Mouse (Mus musculus) forebrain, embryonic 11.5 days (tissue): ENCODE results near the gene Gm49384. TPM values are rescaled to one million over a fixed set of nuclear protein-coding genes. Genes with fewer than 3 reads are reported as not detected.

Experiments
- ATAC-seq: fragments of 200-750 bp; cut with Nextera tagmentation; replicated peaks from 2 replicates; pipeline ENCODE4 v1.8.0; 2017; ENCODE audit warnings: moderate TSS enrichment; ENCODE audit not compliant: low FRiP score
- DNase-seq: peaks from one replicate; pipeline ENCODE4 v3.0.0-alpha.2; 2017; ENCODE audit warnings: low spot score
- H3K27ac ChIP-seq: fragments of 300-500 bp; sonication (generic); 2 replicates; pipeline ENCODE4 v1.5.1; 2014; ENCODE audit warnings: low read depth, low read length
- H3K27me3 ChIP-seq: fragments of 300-500 bp; sonication (generic); 2 replicates; pipeline ENCODE4 v1.6.1; 2014; ENCODE audit warnings: mild to moderate bottlenecking, low read length, mixed read lengths; ENCODE audit not compliant: control insufficient read depth, insufficient read depth
- H3K36me3 ChIP-seq: fragments of 300-500 bp; sonication (generic); 2 replicates; pipeline ENCODE4 v1.6.1; 2014; ENCODE audit warnings: mild to moderate bottlenecking, low read length, moderate library complexity, mixed read lengths; ENCODE audit not compliant: control insufficient read depth, insufficient read depth
- H3K4me1 ChIP-seq: fragments of 300-500 bp; sonication (generic); replicated peaks from 2 replicates; pipeline ENCODE4 v1.6.1; 2014; ENCODE audit warnings: low read length, mixed read lengths; ENCODE audit not compliant: control insufficient read depth, insufficient read depth
- H3K4me2 ChIP-seq: fragments of 300-500 bp; sonication (generic); 2 replicates; pipeline ENCODE4 v1.6.1; 2014; ENCODE audit warnings: low read depth, mild to moderate bottlenecking, low read length, moderate library complexity, mixed read lengths; ENCODE audit not compliant: severe bottlenecking
- H3K4me3 ChIP-seq: fragments of 300-500 bp; sonication (generic); 2 replicates; pipeline ENCODE4 v1.5.1; 2014; ENCODE audit warnings: low read depth, low read length
- H3K9ac ChIP-seq: fragments of 300-500 bp; sonication (generic); 2 replicates; pipeline ENCODE4 v1.6.1; 2014; ENCODE audit warnings: low read length
- H3K9me3 ChIP-seq: fragments of 300-500 bp; sonication (generic); 2 replicates; pipeline ENCODE4 v1.6.1; 2016; ENCODE audit warnings: low read length, mixed read lengths; ENCODE audit not compliant: control insufficient read depth
- WGBS: fragments of 180-500 bp; shearing (Covaris S2); extraction: QIAGEN DNeasy Blood & Tissue Kit; methylation state at CpG from one replicate; pipeline ENCODE4 v1.1.7; 2014; 5-methylcytosine and 5-hydroxymethylcytosine counted together
- polyA plus RNA-seq: library from polyadenylated mRNA; unstranded; fragments of >200 nt; fragmentation: Nextera tagmentation; extraction: Ambion mirVana; gene quantifications from 2 replicates; pipeline ENCODE4 v1.2.1, GENCODE M21; 2014

Gm49384 gene
- polyA plus RNA-seq, 1 experiment from 2014 or later: 46.6 TPM

DNA sequence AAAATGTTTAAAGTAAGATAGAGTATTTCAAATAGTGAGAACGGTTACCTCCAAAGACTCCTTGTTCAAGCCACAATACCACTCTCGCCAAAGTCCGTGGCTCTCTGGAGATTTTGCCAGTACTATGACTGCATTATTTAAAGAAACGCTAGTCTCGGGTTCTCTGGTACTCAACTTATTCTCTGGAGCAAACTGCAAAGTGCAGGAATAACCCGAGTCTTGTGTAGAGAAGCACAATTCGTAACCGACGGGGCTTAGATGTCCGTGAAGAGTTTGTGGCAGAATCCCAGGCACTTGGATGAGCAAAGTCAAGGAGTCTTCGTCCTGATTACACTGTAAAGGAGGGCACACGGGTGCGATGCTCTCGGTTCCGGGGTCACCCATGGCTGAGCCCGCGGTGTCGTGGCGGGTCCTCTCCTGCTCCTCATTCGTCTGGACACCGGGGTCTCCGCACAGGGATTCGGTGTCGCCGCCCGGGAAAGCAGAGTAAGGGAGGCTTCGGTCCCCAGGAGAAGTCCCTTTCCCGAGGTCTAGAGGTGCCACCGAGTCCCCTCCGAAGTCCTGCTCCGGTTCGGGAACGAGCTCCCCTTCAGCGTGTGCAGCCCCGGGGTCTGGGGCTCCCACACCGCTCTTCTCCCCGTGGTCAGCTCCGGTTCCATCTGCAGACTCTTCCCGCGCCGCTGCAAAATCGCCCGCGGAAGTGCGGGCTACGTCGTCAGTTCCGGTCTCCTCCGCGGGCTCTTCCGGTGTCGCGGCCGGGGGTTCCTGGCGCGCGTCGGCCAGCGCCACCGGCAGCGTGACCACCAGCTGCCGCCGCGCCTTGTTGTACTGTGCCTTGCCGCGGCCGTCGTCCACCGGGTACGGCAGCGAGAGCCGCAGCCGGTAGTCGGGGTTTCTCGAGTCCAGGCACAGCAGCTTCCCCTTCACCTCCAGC is 7.4 kb downstream of the Gm49384 start, which contains the start of gene Gm49383:
Gene Gm49383 (minus strand): TSS at position 661 of the 934 bp plus-strand sequence.
- Histone ChIP-seq H3K4me1 (no peaks in the 10 kb centered on the region), H3K36me3 (peaks cover 5% of the 10 kb centered on the region; the same call in 1 of the 2 replicates), H3K9me3 (no peaks in the 10 kb centered on the region), H3K4me2 (peak within 1 kb of the TSS; percentile 93), H3K9ac (peak within 1 kb of the TSS; percentile 85), H3K27me3 (no peaks in the 10 kb centered on the region), H3K4me3 (peak within 1 kb of the TSS; percentile 93), H3K27ac (peak within 1 kb of the TSS; percentile 85)
- DNase-seq (peak; percentile 87), ATAC-seq (peak; percentile 83)
- under 1% methylated on average over 75 of the region's 75 CpGs for WGBS

DNA sequence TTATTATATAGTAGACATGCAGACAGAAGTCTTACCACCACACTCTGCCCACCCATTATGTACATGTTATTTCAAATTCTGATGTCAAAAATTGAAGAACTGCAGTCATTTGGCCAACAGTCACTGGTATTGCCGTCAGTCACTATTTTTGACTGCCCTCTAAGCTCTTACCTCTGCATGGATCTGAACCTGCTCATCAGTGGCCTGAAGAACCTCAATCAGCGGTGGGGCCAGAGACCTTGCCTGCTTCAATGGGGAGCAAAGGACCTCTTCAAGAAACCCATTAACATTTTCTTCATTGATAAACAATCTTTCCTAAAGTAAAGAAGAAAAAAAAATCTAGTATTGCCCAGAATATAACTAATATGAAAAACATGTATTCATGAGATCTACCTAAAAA is 11.4 kb downstream of the Gm49384 start:
- no peak overlapping the region for H3K9ac ChIP-seq
- ATAC-seq (no peak), DNase-seq (no peak)
- no peak overlapping the region for H3K4me3 ChIP-seq
- H3K9me3 ChIP-seq: no peaks in the 10 kb centered on the region
- H3K4me2 ChIP-seq: no peak overlapping the region
- no peaks in the 10 kb centered on the region for H3K27me3 ChIP-seq
- H3K36me3 ChIP-seq: no peaks in the 10 kb centered on the region; the same call in 1 of the 2 replicates
- H3K27ac ChIP-seq: no peak overlapping the region
- WGBS: 94% methylated on average over 2 of the region's 2 CpGs
- no peaks in the 10 kb centered on the region for H3K4me1 ChIP-seq

DNA sequence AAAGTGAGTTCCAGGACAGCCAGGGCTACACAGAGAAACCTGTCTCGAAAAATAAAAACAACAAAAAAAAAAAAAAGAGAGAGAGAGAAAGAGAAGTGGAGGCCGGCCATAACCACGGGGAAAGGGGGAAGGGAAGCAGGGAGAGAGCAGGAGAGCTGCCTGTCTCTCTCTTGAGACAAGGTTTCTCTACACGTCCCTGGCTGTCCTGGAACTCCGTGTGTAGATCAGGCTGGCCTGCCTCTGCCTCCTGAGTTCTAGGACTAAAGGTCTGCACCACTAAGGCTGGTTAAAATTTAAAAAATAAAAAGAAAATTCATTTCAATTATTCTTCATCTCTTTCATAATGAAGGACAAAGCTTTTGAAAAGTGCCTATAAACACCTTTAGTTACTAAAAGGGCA is 12.7 kb downstream of the Gm49384 start:
- DNase-seq (no peak), ATAC-seq (no peak)
- Histone ChIP-seq H3K36me3 (no peaks in the 10 kb centered on the region; the same call in 1 of the 2 replicates), H3K9me3 (no peaks in the 10 kb centered on the region), H3K4me3 (no peak overlapping the region), H3K4me1 (no peaks in the 10 kb centered on the region), H3K27me3 (no peaks in the 10 kb centered on the region), H3K27ac (no peak overlapping the region), H3K9ac (no peak overlapping the region), H3K4me2 (no peak overlapping the region)
- 89% methylated on average over 5 of the region's 5 CpGs for WGBS

DNA sequence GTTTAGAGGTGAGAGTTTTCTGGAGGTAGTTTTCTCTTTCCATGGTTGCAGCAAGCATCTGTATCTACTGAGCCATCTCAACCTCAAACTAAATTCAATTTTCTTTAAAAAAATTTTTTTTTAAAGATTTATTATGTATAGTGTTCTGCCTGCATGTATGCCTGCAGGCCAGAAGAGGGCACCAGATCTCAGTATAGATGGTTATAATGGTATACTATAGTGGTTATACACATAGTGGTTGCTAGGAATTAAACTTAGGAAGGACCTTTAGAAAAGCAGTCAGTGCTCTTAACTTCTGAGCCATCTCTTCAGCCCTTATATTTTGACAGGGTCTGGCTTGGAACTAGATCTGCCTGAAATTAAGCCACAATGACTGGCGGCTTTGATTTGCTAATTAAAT is 13.5 kb downstream of the Gm49384 start:
- ATAC-seq: no peak
- no peak for DNase-seq
- Histone ChIP-seq H3K9me3 (no peaks in the 10 kb centered on the region), H3K4me2 (no peak overlapping the region), H3K27ac (no peak overlapping the region), H3K27me3 (no peaks in the 10 kb centered on the region), H3K4me1 (no peaks in the 10 kb centered on the region), H3K4me3 (no peak overlapping the region), H3K36me3 (no peaks in the 10 kb centered on the region; the same call in 1 of the 2 replicates), H3K9ac (no peak overlapping the region)
- WGBS: 94% methylated on average over 1 of the region's 1 CpGs

DNA sequence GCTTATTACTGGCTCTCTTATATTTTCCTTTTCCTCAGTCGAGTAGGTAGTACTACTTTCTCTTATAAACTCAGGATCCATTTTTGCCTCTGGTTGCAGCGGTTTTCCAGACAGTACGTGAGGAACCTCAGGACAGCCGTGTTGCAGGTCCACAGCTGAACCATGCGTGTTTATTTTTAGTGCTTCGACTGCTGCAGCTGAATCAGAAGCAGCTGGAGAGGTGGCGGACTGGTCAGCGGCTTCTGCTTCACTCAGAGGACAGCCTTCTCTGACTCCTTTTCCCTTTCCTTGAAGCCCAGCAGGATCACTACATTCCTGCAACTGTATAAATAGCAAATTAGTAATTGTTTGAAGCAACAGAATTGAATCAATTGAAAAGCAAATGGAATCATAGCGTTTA is 14.0 kb downstream of the Gm49384 start:
- 89% methylated on average over 9 of the region's 9 CpGs for WGBS
- no peaks in the 10 kb centered on the region; the same call in 1 of the 2 replicates for H3K36me3 ChIP-seq
- no peaks in the 10 kb centered on the region for H3K9me3 ChIP-seq
- DNase-seq (no peak), ATAC-seq (no peak)
- H3K4me1 ChIP-seq: peaks cover 4% of the 10 kb centered on the region; the same call in 1 of the 2 replicates
- no peaks in the 10 kb centered on the region for H3K27me3 ChIP-seq
- H3K9ac ChIP-seq: no peak overlapping the region
- no peak overlapping the region for H3K27ac ChIP-seq
- no peak overlapping the region for H3K4me2 ChIP-seq
- H3K4me3 ChIP-seq: no peak overlapping the region

DNA sequence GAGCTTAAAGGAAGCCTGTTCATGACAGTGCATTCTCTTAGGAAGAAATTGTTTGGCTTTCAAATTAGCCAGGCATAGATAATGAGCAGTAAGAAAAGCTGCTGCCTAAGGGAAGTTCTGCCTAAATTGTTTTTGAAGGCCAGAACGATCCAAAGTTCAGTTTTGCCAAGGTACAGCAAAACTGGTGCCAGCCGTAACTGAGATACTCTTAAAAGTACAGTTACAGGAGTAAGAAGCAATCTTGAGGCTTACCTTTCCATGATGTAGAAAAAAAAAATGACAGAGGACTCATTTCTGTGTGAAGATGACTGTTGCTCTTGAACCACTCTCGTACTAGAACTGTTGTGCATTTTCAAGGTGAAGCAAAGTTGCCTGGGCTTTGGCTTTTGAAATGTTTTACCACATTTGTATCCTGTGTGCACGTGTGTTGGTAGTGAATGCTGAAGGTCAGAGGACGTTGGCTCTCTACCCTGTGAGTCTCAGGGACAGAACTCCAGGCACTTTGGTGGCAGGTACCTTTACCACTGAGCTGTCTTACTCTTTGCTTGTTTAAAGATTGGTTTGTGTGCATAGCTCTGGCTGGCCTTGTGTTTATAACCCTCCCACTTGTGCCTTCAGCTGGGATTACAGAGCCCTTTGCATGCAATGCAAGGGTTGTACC is 17.1 kb downstream of the Gm49384 start:
- Histone ChIP-seq H3K4me2 (no peak overlapping the region), H3K4me1 (peaks cover 7% of the 10 kb centered on the region; the same call in 1 of the 2 replicates), H3K4me3 (no peak overlapping the region), H3K36me3 (no peaks in the 10 kb centered on the region; the same call in 1 of the 2 replicates), H3K9ac (no peak overlapping the region), H3K27ac (no peak overlapping the region), H3K9me3 (no peaks in the 10 kb centered on the region), H3K27me3 (no peaks in the 10 kb centered on the region)
- DNase-seq: no peak
- ATAC-seq: no peak
- WGBS: 74% methylated on average over 5 of the region's 5 CpGs

DNA sequence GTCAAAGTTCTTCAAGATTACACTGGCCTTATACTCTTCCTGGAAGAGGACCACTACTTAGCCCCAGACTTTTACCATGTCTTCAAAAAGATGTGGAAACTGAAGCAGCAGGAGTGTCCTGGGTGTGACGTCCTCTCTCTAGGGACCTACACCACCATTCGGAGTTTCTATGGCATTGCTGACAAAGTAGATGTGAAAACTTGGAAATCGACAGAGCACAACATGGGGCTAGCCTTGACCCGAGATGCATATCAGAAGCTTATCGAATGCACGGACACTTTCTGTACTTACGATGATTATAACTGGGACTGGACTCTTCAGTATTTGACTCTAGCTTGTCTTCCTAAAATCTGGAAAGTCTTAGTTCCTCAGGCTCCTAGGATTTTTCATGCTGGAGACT is 18.7 kb downstream of the Gm49384 start:
- Histone ChIP-seq H3K9me3 (no peaks in the 10 kb centered on the region), H3K4me2 (peak overlapping the region; percentile 98), H3K27me3 (no peaks in the 10 kb centered on the region), H3K9ac (peak overlapping the region; percentile 90), H3K4me1 (peaks cover 7% of the 10 kb centered on the region; the same call in 1 of the 2 replicates), H3K4me3 (peak overlapping the region; percentile 87), H3K27ac (no peak overlapping the region), H3K36me3 (no peaks in the 10 kb centered on the region; the same call in 1 of the 2 replicates)
- ATAC-seq (no peak), DNase-seq (no peak)
- 79% methylated on average over 7 of the region's 7 CpGs for WGBS

DNA sequence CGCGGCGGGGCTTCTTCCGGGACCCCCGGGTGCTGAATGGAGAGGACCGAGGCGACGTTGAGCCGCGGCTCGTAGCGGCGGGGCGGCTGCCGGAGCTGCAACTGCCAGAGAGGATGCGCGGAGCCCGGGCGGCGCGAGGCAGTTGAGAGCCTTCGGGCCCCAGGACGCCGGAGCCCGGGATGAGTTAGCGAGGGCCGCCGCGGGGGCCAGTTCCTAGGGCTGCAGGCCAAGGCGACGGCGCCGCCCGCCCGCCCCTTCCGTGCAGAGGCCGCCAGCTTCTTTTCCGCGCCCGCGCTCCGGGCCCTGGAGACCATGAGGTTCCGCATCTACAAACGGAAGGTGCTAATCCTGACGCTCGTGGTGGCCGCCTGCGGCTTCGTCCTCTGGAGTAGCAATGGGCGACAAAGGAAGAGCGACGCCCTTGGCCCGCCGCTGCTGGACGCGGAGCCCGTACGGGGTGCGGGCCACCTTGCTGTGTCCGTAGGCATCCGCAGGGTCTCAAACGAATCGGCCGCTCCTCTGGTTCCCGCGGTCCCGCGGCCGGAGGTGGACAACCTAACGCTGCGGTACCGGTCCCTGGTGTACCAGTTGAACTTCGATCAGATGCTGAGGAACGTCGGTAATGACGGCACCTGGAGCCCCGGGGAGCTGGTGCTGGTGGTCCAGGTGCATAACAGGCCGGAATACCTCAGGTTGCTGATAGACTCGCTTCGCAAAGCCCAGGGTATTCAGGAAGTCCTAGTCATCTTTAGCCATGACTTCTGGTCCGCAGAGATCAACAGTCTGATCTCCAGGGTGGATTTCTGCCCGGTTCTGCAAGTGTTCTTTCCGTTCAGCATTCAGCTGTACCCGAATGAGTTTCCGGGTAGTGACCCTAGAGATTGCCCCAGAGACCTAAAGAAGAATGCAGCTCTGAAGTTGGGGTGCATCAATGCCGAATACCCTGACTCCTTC is 19.4 kb downstream of the Gm49384 start:
- no peaks in the 10 kb centered on the region; the same call in 1 of the 2 replicates for H3K36me3 ChIP-seq
- 3% methylated on average over 85 of the region's 86 CpGs for WGBS

More for the DNA sequence above, 19.4 kb downstream of the Gm49384 start:
- peaks cover 7% of the 10 kb centered on the region; the same call in 1 of the 2 replicates for H3K4me1 ChIP-seq
- H3K27me3 ChIP-seq: no peaks in the 10 kb centered on the region
- peak overlapping the region; percentile 66 for H3K27ac ChIP-seq
- ATAC-seq: peak; percentile 57
- H3K9ac ChIP-seq: peak overlapping the region; percentile 90
- H3K9me3 ChIP-seq: no peaks in the 10 kb centered on the region
- DNase-seq: peak; percentile 79
- peak overlapping the region; percentile 98 for H3K4me2 ChIP-seq
- peak overlapping the region; percentile 87 for H3K4me3 ChIP-seq
